Mouse (Mus musculus): Measurements from ENCODE around the gene Vcl. TPM values are rescaled to one million over a fixed set of nuclear protein-coding genes. Genes with fewer than 3 reads are reported as not detected.

Gene Vcl
- polyA plus RNA-seq, 1 experiment from 2014 or later = 19.7 TPM

- Histone ChIP-seq H3K27ac (no peak overlapping the region), H3K36me3 (replicated peaks; ENCODE audit: control insufficient read depth, insufficient read depth) (no peaks in the 10 kb centered on the region), H3K9me3 (ENCODE audit: control insufficient read depth, low read length) (no peaks in the 10 kb centered on the region), H3K4me1 (replicated peaks; ENCODE audit: control insufficient read depth, insufficient read depth, low read length) (no peaks in the 10 kb centered on the region), H3K27me3 (ENCODE audit: control insufficient read depth, insufficient read depth, low read length) (no peaks in the 10 kb centered on the region), H3K9ac (no peak overlapping the region), H3K4me3 (replicated peaks; ENCODE audit: low read length) (no peak overlapping the region), H3K4me2 (replicated peaks) (no peak overlapping the region)
- ATAC-seq (ENCODE audit: low FRiP score) (no peak), DNase-seq (ENCODE audit: low spot score) (no peak)
- 78% methylated on average over 2 of the region's 2 CpGs for WGBS
These were observed 9.2 kb downstream of the Vcl start for GRCm38 (mm10) chr14:20938424-20938823.

- ATAC-seq (ENCODE audit: low FRiP score) (no peak), DNase-seq (ENCODE audit: low spot score) (no peak)
- no peaks in the 10 kb centered on the region for H3K9me3 ChIP-seq (ENCODE audit: control insufficient read depth, low read length)
- no peak overlapping the region for H3K27ac ChIP-seq
- no peak overlapping the region for H3K4me2 ChIP-seq (replicated peaks)
- H3K4me3 ChIP-seq (replicated peaks; ENCODE audit: low read length) = no peak overlapping the region
- H3K36me3 ChIP-seq (replicated peaks; ENCODE audit: control insufficient read depth, insufficient read depth) = no peaks in the 10 kb centered on the region
- 77% methylated on average over 1 of the region's 1 CpGs for WGBS
- H3K9ac ChIP-seq = no peak overlapping the region
- H3K27me3 ChIP-seq (ENCODE audit: control insufficient read depth, insufficient read depth, low read length) = no peaks in the 10 kb centered on the region
- no peaks in the 10 kb centered on the region for H3K4me1 ChIP-seq (replicated peaks; ENCODE audit: control insufficient read depth, insufficient read depth, low read length)
These were observed 9.7 kb downstream of the Vcl start for GRCm38 (mm10) chr14:20938860-20939259.

- Histone ChIP-seq H3K4me1 (replicated peaks; ENCODE audit: control insufficient read depth, insufficient read depth, low read length) (no peaks in the 10 kb centered on the region), H3K36me3 (replicated peaks; ENCODE audit: control insufficient read depth, insufficient read depth) (no peaks in the 10 kb centered on the region), H3K27me3 (ENCODE audit: control insufficient read depth, insufficient read depth, low read length) (no peaks in the 10 kb centered on the region), H3K4me3 (replicated peaks; ENCODE audit: low read length) (no peak overlapping the region), H3K4me2 (replicated peaks) (no peak overlapping the region), H3K9me3 (ENCODE audit: control insufficient read depth, low read length) (no peaks in the 10 kb centered on the region), H3K9ac (no peak overlapping the region), H3K27ac (no peak overlapping the region)
- DNase-seq (ENCODE audit: low spot score) = no peak
- ATAC-seq (ENCODE audit: low FRiP score) = no peak
- WGBS = 95% methylated on average over 2 of the region's 2 CpGs
These were observed 16.1 kb downstream of the Vcl start for GRCm38 (mm10) chr14:20945296-20945695.

- no peak overlapping the region for H3K4me2 ChIP-seq (replicated peaks)
- H3K9me3 ChIP-seq (ENCODE audit: control insufficient read depth, low read length) = no peaks in the 10 kb centered on the region
- H3K36me3 ChIP-seq (replicated peaks; ENCODE audit: control insufficient read depth, insufficient read depth) = no peaks in the 10 kb centered on the region
- no peak overlapping the region for H3K9ac ChIP-seq
- ATAC-seq (ENCODE audit: low FRiP score) = no peak
- no peaks in the 10 kb centered on the region for H3K4me1 ChIP-seq (replicated peaks; ENCODE audit: control insufficient read depth, insufficient read depth, low read length)
- no peak overlapping the region for H3K27ac ChIP-seq
- H3K27me3 ChIP-seq (ENCODE audit: control insufficient read depth, insufficient read depth, low read length) = no peaks in the 10 kb centered on the region
- H3K4me3 ChIP-seq (replicated peaks; ENCODE audit: low read length) = no peak overlapping the region
- DNase-seq (ENCODE audit: low spot score) = no peak
These were observed 26.8 kb downstream of the Vcl start for GRCm38 (mm10) chr14:20956021-20956420.

- H3K9ac ChIP-seq = no peak overlapping the region
- no peak overlapping the region for H3K4me3 ChIP-seq (replicated peaks; ENCODE audit: low read length)
- H3K4me1 ChIP-seq (replicated peaks; ENCODE audit: control insufficient read depth, insufficient read depth, low read length) = 0 out of 2 replicates have a peak, but pooled peaks cover 2% of the 10 kb centered on the region
- H3K9me3 ChIP-seq (ENCODE audit: control insufficient read depth, low read length) = no peaks in the 10 kb centered on the region
- ATAC-seq (ENCODE audit: low FRiP score) (no peak), DNase-seq (ENCODE audit: low spot score) (no peak)
- WGBS = 72% methylated on average over 2 of the region's 2 CpGs
- H3K4me2 ChIP-seq (replicated peaks) = no peak overlapping the region
- H3K27me3 ChIP-seq (ENCODE audit: control insufficient read depth, insufficient read depth, low read length) = no peaks in the 10 kb centered on the region
- no peaks in the 10 kb centered on the region for H3K36me3 ChIP-seq (replicated peaks; ENCODE audit: control insufficient read depth, insufficient read depth)
- H3K27ac ChIP-seq = no peak overlapping the region
These were observed 29.8 kb downstream of the Vcl start for GRCm38 (mm10) chr14:20958971-20959370.

GRCm38 (mm10) chr14:20962466-20962865 is 33.3 kb downstream of the Vcl start:
- no peaks in the 10 kb centered on the region for H3K36me3 ChIP-seq (replicated peaks; ENCODE audit: control insufficient read depth, insufficient read depth)
- no peaks in the 10 kb centered on the region for H3K27me3 ChIP-seq (ENCODE audit: control insufficient read depth, insufficient read depth, low read length)
- H3K4me1 ChIP-seq (replicated peaks; ENCODE audit: control insufficient read depth, insufficient read depth, low read length) = 0 out of 2 replicates have a peak, but pooled peaks cover 8% of the 10 kb centered on the region
- ATAC-seq (ENCODE audit: low FRiP score) (no peak), DNase-seq (ENCODE audit: low spot score) (no peak)
- H3K4me3 ChIP-seq (replicated peaks; ENCODE audit: low read length) = no peak overlapping the region
- H3K9ac ChIP-seq = no peak overlapping the region
- no peak overlapping the region for H3K27ac ChIP-seq
- no peak overlapping the region for H3K4me2 ChIP-seq (replicated peaks)
- 62% methylated on average over 1 of the region's 1 CpGs for WGBS
- H3K9me3 ChIP-seq (ENCODE audit: control insufficient read depth, low read length) = no peaks in the 10 kb centered on the region

GRCm38 (mm10) chr14:20962906-20963305 is 33.7 kb downstream of the Vcl start:
- DNase-seq (ENCODE audit: low spot score) (no peak), ATAC-seq (ENCODE audit: low FRiP score) (no peak)
- Histone ChIP-seq H3K4me1 (replicated peaks; ENCODE audit: control insufficient read depth, insufficient read depth, low read length) (peaks cover 11% of the 10 kb centered on the region; the same call in 1 of the 2 replicates), H3K27ac (no peak overlapping the region), H3K27me3 (ENCODE audit: control insufficient read depth, insufficient read depth, low read length) (no peaks in the 10 kb centered on the region), H3K4me3 (replicated peaks; ENCODE audit: low read length) (no peak overlapping the region), H3K9ac (no peak overlapping the region), H3K9me3 (ENCODE audit: control insufficient read depth, low read length) (no peaks in the 10 kb centered on the region), H3K4me2 (replicated peaks) (no peak overlapping the region), H3K36me3 (replicated peaks; ENCODE audit: control insufficient read depth, insufficient read depth) (no peaks in the 10 kb centered on the region)
- WGBS = 97% methylated on average over 1 of the region's 1 CpGs

- H3K27ac ChIP-seq = no peak overlapping the region; the same call in 1 of the 2 replicates
These were observed 34.7 kb downstream of the Vcl start for GRCm38 (mm10) chr14:20963863-20964262.

GRCm38 (mm10) chr14:20964285-20964684 is 35.1 kb downstream of the Vcl start:
- no peak overlapping the region for H3K4me3 ChIP-seq (replicated peaks; ENCODE audit: low read length)
- no peak overlapping the region for H3K4me2 ChIP-seq (replicated peaks)
- no peaks in the 10 kb centered on the region for H3K27me3 ChIP-seq (ENCODE audit: control insufficient read depth, insufficient read depth, low read length)
- ATAC-seq (ENCODE audit: low FRiP score) = no peak
- 45% methylated on average over 2 of the region's 2 CpGs for WGBS
- no peaks in the 10 kb centered on the region for H3K9me3 ChIP-seq (ENCODE audit: control insufficient read depth, low read length)
- no peak overlapping the region; the same call in 1 of the 2 replicates for H3K27ac ChIP-seq
- no peak for DNase-seq (ENCODE audit: low spot score)
- no peaks in the 10 kb centered on the region for H3K36me3 ChIP-seq (replicated peaks; ENCODE audit: control insufficient read depth, insufficient read depth)
- H3K4me1 ChIP-seq (replicated peaks; ENCODE audit: control insufficient read depth, insufficient read depth, low read length) = peaks cover 16% of the 10 kb centered on the region
- no peak overlapping the region for H3K9ac ChIP-seq

More at GRCm38 (mm10) chr14:20963863-20964262, 34.7 kb downstream of the Vcl start:
- no peak overlapping the region for H3K9ac ChIP-seq
- no peaks in the 10 kb centered on the region for H3K36me3 ChIP-seq (replicated peaks; ENCODE audit: control insufficient read depth, insufficient read depth)
- H3K4me1 ChIP-seq (replicated peaks; ENCODE audit: control insufficient read depth, insufficient read depth, low read length) = peaks cover 16% of the 10 kb centered on the region; the same call in 1 of the 2 replicates
- WGBS = 92% methylated on average over 4 of the region's 4 CpGs
- H3K9me3 ChIP-seq (ENCODE audit: control insufficient read depth, low read length) = no peaks in the 10 kb centered on the region
- no peak overlapping the region for H3K4me3 ChIP-seq (replicated peaks; ENCODE audit: low read length)
- no peak for ATAC-seq (ENCODE audit: low FRiP score)
- DNase-seq (ENCODE audit: low spot score) = no peak
- no peak overlapping the region for H3K4me2 ChIP-seq (replicated peaks)
- H3K27me3 ChIP-seq (ENCODE audit: control insufficient read depth, insufficient read depth, low read length) = no peaks in the 10 kb centered on the region

Data from hindbrain, embryonic 14.5 days (tissue).